Mouse (Mus musculus) embryo, embryonic 10 days (tissue): Measurements from ENCODE around the gene Srpk1.

Source experiments
- DNase-seq: peaks from one replicate; pipeline ENCODE4 v3.0.0-alpha.2; 2015; ENCODE audit warnings: low spot score

Gene Srpk1

GRCm38 (mm10) chr17:28622300-28622759 is at the start of gene Srpk1:
Srpk1 (minus strand) TSS chr17:28622709.
- DNase-seq = peak; percentile 93

DNA sequence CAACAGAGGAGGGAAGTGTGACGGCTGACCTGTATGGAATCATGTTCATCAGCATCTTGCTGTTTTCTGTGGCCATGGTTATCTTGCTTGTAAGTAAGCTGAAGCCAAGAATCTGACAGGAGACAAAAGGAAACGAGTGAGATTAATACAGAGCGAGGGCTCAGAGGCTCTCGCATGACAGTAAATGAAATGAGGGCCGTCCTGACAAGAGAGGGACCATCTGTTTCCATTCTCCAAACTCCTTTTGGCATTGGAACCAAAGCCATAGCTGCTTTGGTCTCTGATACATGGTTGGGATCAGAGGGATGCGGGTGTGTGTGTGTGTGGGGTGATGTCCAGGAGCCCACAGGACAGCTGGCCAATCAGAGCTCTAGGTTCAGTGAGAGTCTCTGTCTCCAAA is 37.1 kb upstream of the Srpk1 start:
- DNase-seq = no peak

- DNase-seq = no peak
Observed at GRCm38 (mm10) chr17:28657936-28658335, 35.4 kb upstream of the Srpk1 start.

DNA sequence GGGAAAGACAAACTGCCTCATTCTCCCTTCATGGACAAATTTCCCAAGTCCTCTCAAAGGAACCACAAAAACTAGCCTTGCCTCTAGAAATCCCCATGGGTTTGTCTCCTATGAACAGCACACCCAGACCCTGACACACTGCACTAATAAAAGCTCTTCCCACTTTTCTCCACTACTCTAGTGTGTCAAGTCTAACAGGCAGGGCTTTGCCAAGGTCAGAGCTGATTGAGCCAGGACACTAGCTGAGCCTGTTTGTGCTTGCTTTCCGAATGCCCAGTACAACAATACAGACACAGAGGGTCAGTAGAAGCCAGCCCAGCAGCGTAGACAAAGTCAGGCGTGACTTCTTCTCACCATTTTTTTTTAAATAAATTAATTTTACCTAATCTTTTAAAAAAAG is 27.8 kb upstream of the Srpk1 start:
- no peak for DNase-seq

DNA sequence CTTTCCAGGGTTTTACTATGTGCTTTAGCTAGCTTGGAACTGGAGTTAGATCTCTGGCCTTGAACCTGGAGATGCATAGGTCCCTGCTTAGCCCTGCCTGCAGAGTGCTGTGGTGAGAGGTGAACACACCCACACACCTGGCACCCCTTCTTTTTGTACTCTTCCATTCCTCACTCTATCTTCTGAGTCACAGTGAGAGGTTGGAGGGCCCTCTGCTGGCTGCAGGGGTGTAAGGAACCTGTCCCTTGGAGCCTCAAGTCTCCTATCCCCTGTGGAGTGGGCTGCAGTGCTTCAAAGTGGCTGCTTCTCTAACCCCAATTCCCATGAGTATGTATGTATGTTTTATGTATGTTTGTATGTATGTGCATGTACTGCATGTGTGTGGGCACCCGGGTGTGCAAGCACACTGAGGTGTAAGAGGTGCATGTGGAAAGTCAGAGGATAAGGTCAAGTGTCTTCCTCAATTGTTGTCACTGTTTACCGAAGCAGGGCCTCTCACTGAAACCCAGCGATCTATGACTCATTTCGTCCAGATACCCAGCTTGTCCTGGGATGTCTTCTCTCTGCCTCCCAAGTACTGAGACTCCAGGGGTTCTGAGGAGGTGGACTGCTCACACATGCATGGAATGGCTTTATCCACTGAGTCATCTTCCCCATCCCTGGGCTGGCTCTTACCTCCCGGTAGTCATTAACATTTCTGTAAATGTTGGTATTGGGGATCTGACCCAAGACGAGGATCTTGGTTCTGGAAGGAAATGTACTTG is 26.3 kb upstream of the Srpk1 start:
- DNase-seq = peak; percentile 35

DNA sequence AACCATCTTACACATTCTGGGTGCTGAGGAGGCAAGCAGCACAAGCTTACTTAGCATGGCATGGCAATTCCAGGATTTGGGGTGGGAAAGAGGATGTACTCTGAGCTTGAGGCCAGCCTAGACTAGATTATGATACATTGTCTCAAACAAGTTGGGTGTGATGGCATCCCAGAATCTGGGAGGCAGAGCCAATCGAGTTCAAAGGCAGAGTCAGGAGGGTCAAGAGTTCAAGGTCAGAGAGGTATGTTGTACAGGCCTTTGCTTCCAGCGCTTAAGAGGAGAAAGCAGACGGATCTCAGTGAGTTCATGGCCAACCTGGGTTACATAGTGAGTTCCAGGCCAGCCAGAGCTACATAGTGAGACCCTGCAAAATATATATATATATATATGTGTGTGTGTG is 23.7 kb upstream of the Srpk1 start:
- no peak for DNase-seq

DNA sequence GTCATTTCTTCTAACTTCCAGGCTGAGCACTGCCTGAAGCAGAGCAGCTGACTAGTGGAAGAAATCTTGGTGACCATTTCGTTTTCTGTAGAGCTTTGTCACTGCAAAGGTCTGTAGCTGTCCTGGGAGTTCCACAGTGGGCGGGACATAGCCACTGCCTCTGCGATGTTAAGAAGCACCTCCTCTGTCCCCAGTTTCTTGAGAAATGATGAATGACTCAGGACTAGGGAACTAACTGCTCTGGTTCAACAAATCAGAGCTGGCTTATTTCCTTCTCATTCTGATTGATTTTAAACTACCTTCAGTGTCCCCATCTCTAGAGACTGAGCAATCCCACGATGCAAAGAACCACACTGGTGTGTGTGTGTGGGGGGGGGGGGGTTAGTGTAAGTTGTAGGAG is 21.6 kb upstream of the Srpk1 start:
- no peak for DNase-seq

DNA sequence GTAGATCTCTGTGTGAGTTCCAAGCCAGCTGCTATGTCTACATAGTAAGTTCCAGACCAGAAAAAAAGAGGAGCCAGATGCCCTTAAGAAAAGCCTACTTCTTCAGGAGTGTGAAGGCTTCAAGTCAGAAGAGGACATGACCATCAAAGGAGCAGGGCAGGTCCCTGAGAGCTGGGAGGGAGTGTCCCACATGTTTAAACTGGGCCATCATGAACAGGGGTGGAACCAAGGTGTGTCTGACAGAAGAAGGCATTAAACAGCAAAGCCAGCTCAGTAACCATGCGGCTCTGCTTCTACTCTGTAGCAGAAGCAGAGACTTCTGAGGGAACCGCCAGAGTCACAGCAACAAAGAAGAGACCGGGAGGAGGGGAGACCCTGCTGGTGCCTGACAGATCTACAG is 21.2 kb upstream of the Srpk1 start:
- DNase-seq = no peak

DNA sequence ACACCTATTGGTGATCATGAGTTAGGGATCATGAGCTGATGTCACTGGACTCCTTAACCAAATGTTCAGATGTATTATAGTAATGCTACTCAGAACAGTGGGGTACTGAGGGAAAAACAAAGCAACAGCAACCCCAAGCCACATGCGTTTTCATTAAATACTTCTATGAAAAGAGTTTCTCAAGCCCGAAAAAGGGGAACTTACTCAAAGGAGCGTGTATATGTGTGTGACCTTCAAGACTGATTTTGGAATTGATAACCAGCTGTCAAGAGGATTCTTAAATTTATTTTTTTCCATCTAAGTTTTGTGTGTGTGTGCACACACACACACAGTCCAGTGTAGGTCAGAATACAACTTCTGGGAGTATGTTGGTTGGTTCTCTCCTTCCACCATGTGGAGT is 17.6 kb upstream of the Srpk1 start:
- DNase-seq = no peak

DNA sequence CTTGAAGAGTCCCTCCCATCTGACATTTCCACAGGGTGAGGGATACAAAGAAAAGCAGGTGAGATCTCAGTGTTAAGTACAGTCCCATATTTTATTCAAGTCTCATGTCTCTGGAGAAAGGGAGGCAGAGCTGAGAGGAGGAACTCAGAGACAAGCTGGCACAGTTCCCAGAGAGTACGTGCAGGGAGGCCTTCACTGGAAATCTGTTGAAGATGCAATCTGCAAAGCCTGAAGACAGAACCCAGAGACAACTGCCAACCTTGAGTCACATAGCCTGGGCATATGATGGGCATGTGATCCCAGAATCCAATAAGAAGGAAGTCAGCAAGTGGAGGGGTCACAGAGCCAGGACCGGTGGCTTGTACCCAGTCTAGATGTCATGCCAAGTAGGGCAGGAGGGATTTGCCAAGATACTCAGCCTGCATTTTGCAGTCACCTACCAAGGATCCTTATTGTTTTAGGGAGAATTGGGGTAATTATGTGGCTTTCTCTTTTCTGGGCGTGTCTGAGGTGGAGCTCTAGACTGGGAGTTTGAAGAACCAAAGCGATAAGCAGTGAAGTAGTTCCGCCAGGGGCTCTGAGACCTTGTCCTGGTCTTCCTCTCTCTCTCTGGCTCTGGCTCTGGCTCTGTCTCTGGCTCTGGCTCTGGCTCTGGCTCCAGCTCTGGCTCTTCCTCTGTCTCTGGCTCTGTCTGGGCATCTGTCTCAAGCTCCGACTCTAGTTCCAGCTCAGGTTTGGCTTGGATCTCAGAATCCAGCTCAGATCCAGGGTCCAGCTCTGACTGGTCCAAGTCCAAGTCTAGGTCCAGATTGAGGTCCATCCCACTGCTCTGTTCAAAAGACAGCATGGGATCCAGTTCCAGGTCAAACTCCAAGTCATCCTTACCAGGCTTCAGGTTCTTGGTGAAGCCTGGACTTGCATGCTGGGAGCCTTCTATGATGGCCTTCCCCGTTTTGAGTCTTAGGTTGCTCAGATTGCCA is 15.5 kb upstream of the Srpk1 start:
- no peak for DNase-seq

GRCm38 (mm10) chr17:28635842-28636241 is 13.3 kb upstream of the Srpk1 start:
- DNase-seq = no peak

- DNase-seq = no peak
Observed at GRCm38 (mm10) chr17:28629125-28629524, 6.6 kb upstream of the Srpk1 start.

- no peak for DNase-seq
Observed at GRCm38 (mm10) chr17:28628248-28629124, 6.0 kb upstream of the Srpk1 start.

DNA sequence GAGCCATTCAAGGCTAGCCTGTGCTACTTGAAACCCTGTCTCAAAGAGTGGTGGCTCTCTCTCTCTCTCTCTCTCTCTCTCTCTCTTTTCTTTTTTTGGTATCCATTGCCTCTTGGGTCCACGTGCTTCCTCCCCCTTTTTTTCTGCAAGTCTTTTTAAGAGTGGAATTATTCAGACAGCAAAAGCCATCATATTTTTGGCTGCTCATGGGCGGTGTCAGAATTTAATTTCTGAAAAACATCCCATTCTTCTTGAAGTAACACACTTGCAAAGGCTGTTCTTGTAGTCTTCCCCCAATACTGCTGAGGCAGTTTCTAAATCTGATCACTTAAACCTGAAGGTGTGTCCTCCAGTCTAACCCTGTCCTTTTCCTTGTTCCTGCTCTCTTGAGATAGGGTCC is 4.4 kb upstream of the Srpk1 start:
- DNase-seq = no peak

DNA sequence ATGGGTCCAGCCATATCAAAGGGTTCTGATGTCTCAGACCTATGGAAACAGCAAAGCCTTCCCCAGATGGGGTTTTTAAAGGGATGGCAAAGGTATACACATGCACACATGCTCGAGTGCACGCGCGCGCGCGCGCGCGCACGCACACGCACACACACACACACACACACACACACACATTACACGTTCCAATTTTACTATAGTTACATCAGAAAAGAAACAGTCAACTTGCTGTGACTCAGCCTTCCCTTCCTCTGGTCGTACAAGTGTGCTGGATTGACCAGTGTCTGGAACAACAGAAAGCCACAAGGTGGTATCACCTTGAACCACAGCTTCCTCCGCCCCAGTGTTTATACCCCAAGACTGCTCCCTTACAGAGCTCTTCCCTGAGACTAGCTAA is 2.8 kb upstream of the Srpk1 start:
- no peak for DNase-seq

DNA sequence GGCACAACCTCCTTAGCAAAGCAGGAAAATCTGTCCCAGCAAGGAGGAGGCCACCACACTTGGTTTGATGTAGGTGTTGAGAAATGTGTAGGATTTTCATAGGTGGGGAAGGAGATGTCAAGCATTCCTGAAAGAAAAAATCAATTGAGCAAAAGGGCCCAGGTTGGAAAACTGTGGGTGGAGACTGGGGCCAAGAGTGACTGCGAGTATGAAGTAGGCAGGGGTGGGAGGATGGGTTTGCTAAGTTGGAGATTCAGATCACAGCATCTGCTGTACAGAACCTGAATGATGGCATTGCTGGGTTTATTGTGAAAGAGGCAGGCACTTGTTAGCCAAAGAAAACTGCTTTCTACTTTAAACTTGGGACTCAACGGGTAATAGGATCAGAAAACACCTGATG is 2.3 kb upstream of the Srpk1 start:
- DNase-seq = no peak

- DNase-seq = peak; percentile 67
Observed at GRCm38 (mm10) chr17:28621381-28622299, 869 bp downstream of the Srpk1 start.

DNA sequence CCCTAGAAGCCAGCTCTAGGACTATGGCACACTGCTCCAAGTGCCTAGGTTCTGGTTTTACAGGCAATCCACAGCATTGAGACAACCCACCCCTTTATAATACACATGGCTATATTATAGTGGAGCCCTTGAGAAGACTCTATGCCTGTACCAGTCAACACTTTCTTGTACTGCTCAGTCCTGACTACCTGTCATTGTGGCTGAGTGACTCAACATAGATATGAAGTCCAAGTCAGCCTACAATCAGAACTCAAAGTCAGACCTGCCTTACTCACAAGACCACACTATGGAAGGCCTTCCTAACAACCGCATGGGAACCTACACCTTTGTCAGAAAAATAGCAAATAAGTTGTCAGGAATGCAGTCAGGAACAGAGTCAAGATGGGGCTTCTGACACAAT is 3.7 kb downstream of the Srpk1 start:
- no peak for DNase-seq

DNA sequence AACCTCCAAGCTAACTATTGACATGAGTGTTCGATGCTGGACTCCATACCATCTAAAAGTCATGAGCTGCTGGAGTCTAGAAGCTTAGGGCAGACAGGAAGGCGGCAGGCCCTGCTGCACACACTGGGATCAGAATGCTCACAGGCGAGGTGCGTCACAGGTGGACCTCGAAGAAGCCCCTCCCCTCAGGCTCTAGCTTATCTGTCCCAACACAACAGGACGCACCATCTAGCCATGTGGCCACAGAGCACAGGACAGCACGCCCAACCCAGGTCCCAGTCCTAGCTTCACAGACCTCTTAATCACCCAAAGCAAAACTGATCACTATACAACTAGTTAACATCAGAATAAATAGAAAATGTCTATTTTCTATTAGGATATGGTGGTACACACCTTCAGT is 4.4 kb downstream of the Srpk1 start:
- peak; percentile 10 for DNase-seq

DNA sequence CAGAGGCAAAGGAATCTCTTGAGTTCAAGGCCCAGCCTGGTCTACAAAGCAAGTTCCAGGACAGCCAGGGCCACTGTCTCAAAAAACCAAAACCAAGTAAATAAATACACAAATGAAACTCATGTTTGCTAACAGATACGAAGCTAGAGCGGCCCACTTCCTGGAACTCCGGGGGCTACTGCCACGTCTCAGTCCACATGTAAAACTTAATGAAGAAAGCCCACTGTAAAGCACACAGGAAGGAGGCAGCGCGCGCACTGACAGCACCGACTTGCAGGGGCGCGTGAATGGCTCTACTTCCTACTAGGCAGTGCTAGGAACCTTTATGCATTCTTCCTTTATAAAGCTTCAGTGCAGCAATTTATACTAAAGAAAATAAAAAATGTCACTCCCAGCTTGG is 4.9 kb downstream of the Srpk1 start:
- no peak for DNase-seq

DNA sequence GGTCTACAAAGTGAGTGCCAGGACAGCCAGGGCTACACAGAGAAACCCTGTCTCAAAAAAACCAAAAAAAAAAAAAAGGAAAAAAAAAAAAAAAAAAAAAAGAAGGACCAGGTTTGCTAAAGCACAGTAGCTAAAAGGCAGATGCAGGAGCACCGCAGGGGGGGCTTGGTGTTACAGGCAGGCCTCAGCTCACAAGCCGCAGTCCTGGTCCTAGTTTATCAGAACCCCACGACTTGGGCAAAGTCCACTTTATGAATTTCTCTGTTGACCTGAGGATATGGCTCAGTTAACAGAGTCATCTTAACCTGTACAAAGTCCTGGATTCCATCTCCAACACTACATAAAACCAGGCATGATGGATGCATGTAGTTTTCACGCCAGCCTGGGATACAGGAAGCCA is 7.2 kb downstream of the Srpk1 start:
- DNase-seq = no peak
